Mouse (Mus musculus): ENCODE measurements around the gene Arhgap32. TPM values are rescaled to one million over a fixed set of nuclear protein-coding genes. Genes with fewer than 3 reads are reported as not detected.
A peak's percentile ranks its signal among the peaks of the same experiment; 100 is the strongest.

Arhgap32 gene
- polyA plus RNA-seq, 1 experiment, result 8.2 TPM

DNA sequence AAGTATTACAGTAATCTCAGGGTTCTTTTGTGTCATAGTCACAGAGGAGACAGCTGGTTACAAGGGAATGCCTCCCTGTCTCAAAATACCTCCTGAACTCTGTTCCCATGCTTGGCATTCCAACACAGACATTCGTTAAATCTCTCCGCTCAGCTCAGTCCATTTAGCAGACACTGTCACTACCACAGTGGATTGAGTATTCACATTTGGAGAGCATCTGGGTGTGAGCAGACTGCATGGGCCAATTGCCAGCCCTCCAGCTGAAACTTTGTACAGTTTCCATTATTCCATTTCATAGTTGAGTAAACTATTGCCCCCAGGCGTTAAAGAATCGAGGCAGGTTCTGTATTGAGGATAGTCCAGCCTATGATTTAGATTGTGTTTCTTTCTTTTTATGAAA is 60.7 kb downstream of the Arhgap32 start:
- DNase-seq (ENCODE audit: low read depth, low spot score), result no peak
- 70% methylated on average over 4 of the region's 4 CpGs for WGBS

- no peak for DNase-seq (ENCODE audit: low read depth, low spot score)
- WGBS, result 62% methylated on average over 2 of the region's 2 CpGs
Observed at GRCm38 (mm10) chr9:32181170-32181569, 65.2 kb downstream of the Arhgap32 start.

- no peak for DNase-seq (ENCODE audit: low read depth, low spot score)
- WGBS, result 96% methylated on average over 2 of the region's 2 CpGs
Observed at GRCm38 (mm10) chr9:32186489-32186888, 70.6 kb downstream of the Arhgap32 start.

DNA sequence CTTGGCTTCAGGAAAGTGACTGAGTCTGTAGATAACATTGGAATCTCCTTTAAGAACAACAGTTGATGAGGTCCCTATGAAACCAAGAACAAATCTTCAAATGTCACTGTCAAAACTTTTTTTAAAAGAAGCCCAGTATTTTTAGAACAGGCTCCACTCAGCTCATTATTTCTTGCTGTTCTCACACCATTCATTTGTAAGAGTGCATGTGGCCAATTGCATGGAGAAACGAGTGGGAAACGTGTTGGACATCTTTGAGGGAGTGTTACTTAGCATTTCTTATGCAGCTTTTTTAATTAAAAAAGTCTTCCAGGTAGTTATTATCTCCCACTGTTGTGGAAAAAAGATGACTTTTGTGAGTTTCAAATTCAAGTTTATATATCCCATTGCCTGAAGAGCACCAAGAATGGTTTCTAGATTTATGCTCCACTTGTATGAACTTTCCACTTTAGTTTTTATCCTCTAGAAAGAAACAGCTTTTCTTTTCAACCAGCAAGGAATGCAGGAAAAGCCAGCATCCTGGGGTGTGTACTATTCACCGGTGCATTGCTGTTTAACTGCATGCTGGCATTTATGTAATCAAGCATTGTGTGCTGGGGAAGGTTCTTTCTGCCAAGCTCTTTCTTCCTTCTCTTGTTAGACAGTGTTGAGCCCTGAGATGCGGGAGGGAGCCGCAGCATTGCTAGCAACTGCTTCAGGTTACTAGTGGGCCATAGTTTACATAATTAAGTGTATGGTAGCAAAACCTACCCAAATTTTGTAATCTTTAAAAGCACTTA is 76.5 kb downstream of the Arhgap32 start:
- 71% methylated on average over 5 of the region's 5 CpGs for WGBS
- no peak for DNase-seq (ENCODE audit: low read depth, low spot score)

- 74% methylated on average over 7 of the region's 7 CpGs for WGBS
- no peak for DNase-seq (ENCODE audit: low read depth, low spot score)
Observed at GRCm38 (mm10) chr9:32204450-32204990, 88.6 kb downstream of the Arhgap32 start.

DNA sequence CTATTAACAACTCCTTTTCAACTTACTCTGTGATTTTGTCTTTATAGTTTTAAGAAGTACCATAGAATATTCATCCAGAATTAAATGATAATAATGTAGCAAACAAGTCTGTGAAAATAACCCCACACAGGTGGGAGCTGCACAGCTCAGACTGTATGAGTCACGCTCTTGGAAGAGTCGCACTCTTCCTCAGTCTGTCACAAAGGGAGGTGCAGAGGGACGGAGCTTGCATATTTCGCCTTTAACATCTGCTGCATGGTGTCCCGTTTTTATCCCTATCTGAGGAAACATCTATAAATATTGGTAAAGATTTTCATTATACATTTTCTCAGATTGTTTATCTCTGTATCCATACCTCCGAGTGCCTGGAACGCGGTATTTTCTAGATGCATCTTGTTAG is 91.2 kb downstream of the Arhgap32 start:
- WGBS, result 85% methylated on average over 8 of the region's 8 CpGs
- DNase-seq (ENCODE audit: low read depth, low spot score), result no peak

DNA sequence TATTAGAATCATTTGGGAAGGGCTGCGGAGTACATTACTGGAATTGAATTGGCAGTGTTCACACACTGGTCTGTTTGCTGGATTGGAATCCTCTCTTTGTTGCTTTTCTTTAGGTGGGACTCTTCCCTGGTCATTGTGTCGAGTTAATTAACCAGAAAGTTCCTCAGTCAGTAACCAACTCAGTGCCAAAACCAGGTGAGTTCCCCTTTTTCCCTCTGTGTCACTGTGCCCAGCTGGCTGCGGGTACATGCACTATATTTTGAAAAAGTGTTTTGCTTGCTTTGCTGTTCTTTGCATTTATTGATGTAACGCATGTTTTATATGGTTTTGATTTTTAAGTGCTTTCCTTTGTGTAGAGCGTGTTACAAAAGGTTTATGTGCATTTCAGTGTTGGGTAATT is 92.1 kb downstream of the Arhgap32 start:
- DNase-seq (ENCODE audit: low read depth, low spot score), result no peak
- 66% methylated on average over 5 of the region's 5 CpGs for WGBS

DNA sequence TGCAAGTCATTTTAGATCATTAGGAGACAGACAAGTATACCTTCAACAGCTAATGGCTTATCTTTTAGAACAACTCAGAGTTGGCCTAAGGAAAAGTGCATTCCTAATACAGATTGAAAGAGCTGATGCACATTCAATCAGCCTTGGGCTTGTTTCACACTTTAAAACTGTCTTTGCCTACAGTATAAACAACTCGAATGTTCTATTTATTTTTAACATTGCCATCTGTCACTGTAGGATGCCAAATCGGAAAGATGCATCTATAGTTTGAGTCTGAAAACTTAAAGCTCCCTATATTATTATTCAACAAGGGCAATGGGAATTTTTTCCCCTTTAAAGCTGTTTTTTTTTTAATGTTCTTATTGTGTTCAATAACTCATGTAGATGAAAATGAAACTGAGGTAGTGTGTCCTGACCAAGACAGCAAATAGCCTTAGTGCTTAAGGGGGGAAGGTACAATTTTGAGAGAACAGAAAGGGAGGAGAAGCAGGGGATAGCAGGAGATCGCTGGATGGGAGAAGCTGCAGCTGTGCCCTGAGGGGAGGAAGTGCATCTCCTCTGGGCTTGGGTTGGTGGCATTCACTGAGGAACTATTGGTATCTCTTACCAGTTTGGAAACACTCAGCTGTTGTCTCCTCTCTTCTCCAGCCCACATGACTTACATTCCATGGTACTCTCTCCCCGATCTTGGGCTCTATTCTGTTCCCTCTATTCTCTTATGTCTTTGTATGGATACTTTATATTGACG is 101.1 kb downstream of the Arhgap32 start:
- DNase-seq (ENCODE audit: low read depth, low spot score), result no peak
- 72% methylated on average over 5 of the region's 5 CpGs for WGBS

- WGBS, result 89% methylated on average over 4 of the region's 4 CpGs
- no peak for DNase-seq (ENCODE audit: low read depth, low spot score)
Observed at GRCm38 (mm10) chr9:32219400-32219799, 103.5 kb downstream of the Arhgap32 start.

GRCm38 (mm10) chr9:32222184-32222583 is 106.2 kb downstream of the Arhgap32 start:
- WGBS, result 74% methylated on average over 4 of the region's 4 CpGs

DNA sequence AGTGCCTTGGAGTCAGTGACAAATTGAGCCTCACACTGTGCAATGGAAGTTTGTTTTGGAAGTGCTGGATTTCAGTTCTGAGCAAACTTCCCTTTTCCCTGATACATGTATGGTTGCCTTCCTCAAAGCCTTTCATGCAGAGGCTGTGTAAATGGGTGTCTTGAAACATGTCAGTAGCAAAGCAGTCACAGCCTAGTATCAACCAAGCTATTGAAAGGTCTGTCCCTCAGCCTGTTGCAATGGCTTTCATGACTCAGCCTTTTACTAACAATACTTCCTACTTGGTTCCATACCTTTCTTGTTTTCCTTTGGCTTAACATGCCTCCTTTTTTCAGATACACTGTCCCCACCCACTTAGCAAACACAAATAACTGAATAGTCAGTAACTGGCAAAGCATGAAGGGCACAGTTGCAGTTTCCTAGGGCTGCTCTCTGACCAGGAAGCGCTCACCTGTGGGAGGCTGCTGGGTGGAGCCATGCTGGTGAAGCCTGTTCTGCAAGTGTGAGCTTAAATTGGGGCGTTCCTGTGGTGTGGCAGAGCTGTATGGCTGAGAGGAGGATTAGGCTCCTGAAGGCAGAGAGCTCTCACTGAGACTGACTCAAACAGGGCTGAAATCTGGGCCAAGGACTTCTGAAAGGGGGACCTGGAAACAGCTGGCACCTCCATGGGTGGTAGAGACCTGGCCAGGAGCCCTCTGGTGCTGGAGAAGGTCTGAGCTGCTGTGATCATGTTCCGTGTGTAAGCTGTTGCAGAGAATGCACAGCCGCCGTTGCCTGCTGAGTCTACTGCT is 108.0 kb downstream of the Arhgap32 start:
- DNase-seq (ENCODE audit: low read depth, low spot score), result peak; percentile 97
- 28% methylated on average over 5 of the region's 5 CpGs for WGBS

More at GRCm38 (mm10) chr9:32222184-32222583, 106.2 kb downstream of the Arhgap32 start:
- no peak for DNase-seq (ENCODE audit: low read depth, low spot score)

- whole genome bisulfite sequencing, result 22% methylated on average over 4 of the region's 4 CpGs
- no peak for DNase-seq (ENCODE audit: low read depth, low spot score)
Observed at GRCm38 (mm10) chr9:32224937-32225336, 109.0 kb downstream of the Arhgap32 start.

GRCm38 (mm10) chr9:32225584-32225983 is 109.6 kb downstream of the Arhgap32 start:
- no peak for DNase-seq (ENCODE audit: low read depth, low spot score)
- 28% methylated on average over 1 of the region's 1 CpGs for WGBS

DNA sequence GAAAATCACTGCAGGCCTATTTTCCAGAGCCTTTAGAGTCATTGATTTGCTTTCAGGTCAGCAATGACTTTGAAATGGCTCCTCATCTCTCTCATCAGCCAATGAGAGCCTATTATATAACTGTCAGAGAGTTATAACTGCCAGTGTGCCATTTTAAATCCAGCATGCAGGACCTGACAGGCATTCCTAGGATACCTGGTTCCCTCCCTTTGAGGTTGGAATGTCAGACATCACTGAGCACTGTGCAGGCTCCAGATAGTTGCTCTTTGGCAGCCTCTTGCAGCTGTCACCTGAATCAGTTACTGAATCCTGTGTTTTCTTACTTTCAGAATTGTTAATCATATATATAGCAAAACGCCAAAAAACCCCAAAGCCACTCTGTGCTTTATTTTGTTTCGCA is 111.1 kb downstream of the Arhgap32 start:
- no peak for DNase-seq (ENCODE audit: low read depth, low spot score)
- WGBS, result 40% methylated on average over 2 of the region's 2 CpGs

DNA sequence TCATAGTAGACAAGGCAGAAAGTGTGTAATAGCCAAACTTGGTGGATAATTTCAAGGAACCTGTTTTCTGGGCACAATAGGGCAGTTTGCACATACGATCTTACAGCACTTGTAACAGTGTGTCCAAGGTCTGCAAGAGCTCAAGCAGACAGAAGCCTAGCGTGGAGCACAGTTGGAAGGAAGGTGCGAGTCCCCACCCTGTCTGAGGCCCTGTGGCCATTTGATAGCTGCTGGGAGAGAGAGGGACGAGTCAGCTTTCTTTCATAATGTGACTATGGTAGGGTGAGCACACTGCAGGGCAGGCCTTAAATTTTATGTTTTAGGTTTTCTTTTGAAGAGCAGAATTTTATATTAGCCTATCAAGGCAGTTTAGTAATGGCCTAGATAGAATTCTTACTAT is 117.7 kb downstream of the Arhgap32 start:
- DNase-seq (ENCODE audit: low read depth, low spot score), result no peak
- 42% methylated on average over 4 of the region's 4 CpGs for WGBS

GRCm38 (mm10) chr9:32234767-32235489 is 119.0 kb downstream of the Arhgap32 start:
- WGBS, result 33% methylated on average over 3 of the region's 3 CpGs
- peak; percentile 89 for DNase-seq (ENCODE audit: low read depth, low spot score)

GRCm38 (mm10) chr9:32238899-32239298 is 123.0 kb downstream of the Arhgap32 start:
- DNase-seq (ENCODE audit: low read depth, low spot score), result no peak
- 27% methylated on average over 10 of the region's 10 CpGs for WGBS

GRCm38 (mm10) chr9:32239427-32239826 is 123.5 kb downstream of the Arhgap32 start:
- WGBS, result 26% methylated on average over 10 of the region's 10 CpGs
- DNase-seq (ENCODE audit: low read depth, low spot score), result no peak

GRCm38 (mm10) chr9:32240449-32240848 is 124.5 kb downstream of the Arhgap32 start:
- DNase-seq (ENCODE audit: low read depth, low spot score), result no peak
- 86% methylated on average over 5 of the region's 5 CpGs for WGBS
